Mouse (Mus musculus) hindbrain, postnatal 0 days (tissue): ENCODE measurements around the gene 2410137M14Rik. TPM values are rescaled to one million over a fixed set of nuclear protein-coding genes. Genes with fewer than 3 reads are reported as not detected.
"Not testable (repeated sequence)": the region's sequence is repeated elsewhere in the genome, so short reads cannot be mapped to it uniquely, and the experiment has no call there.

Source experiments
- ATAC-seq: fragments of 200-750 bp; cut with Nextera tagmentation; 2 replicates; pipeline ENCODE4 v1.8.0; 2017; ENCODE audit warnings: mild to moderate bottlenecking, moderate TSS enrichment, moderate library complexity
- DNase-seq: peaks from one replicate; pipeline ENCODE4 v3.0.0-alpha.2; 2015; ENCODE audit warnings: low spot score
- H3K27ac ChIP-seq: fragments of 300-500 bp; sonication (generic); 2 replicates; pipeline ENCODE4 v1.5.1; 2014; ENCODE audit warnings: mild to moderate bottlenecking
- H3K27me3 ChIP-seq: fragments of 300-500 bp; sonication (generic); 2 replicates; pipeline ENCODE4 v1.6.1; 2014; ENCODE audit warnings: low read length, mixed read lengths; ENCODE audit not compliant: insufficient read depth
- H3K36me3 ChIP-seq: fragments of 300-500 bp; sonication (generic); 2 replicates; pipeline ENCODE4 v1.6.1; 2014; ENCODE audit warnings: low read length, mixed read lengths; ENCODE audit not compliant: insufficient read depth
- H3K4me1 ChIP-seq: fragments of 300-500 bp; sonication (generic); 2 replicates; pipeline ENCODE4 v1.6.1; 2014; ENCODE audit warnings: antibody characterized with exemption, low read length, mixed read lengths; ENCODE audit not compliant: insufficient read depth
- H3K4me2 ChIP-seq: fragments of 300-500 bp; sonication (generic); 2 replicates; pipeline ENCODE4 v1.6.1; 2014; ENCODE audit warnings: low read depth, mild to moderate bottlenecking, low read length, moderate library complexity, mixed read lengths
- H3K4me3 ChIP-seq: fragments of 300-500 bp; sonication (generic); 2 replicates; pipeline ENCODE4 v1.5.1; 2014; ENCODE audit warnings: low read length
- H3K9ac ChIP-seq: fragments of 300-500 bp; sonication (generic); replicated peaks from 2 replicates; pipeline ENCODE4 v1.6.1; 2014; ENCODE audit warnings: mild to moderate bottlenecking, low read length, moderate library complexity, mixed read lengths
- H3K9me3 ChIP-seq: fragments of 300-500 bp; sonication (generic); 2 replicates; pipeline ENCODE4 v1.6.1; 2016; ENCODE audit warnings: low read length, mixed read lengths
- CTCF ChIP-seq: IDR thresholded peaks from 2 replicates; pipeline ENCODE4 v1.5.1; 2016; ENCODE audit warnings: antibody characterized with exemption, control low read depth, low read depth
- WGBS: fragments of 180-500 bp; shearing (Covaris S2); extraction: QIAGEN DNeasy Blood & Tissue Kit; methylation state at CpG from one replicate; pipeline ENCODE4 v1.1.7; 2014; 5-methylcytosine and 5-hydroxymethylcytosine counted together
- polyA plus RNA-seq: library from polyadenylated mRNA; unstranded; fragments of >200 nt; fragmentation: Nextera tagmentation; extraction: Ambion mirVana; gene quantifications from 2 replicates; pipeline ENCODE4 v1.2.1, GENCODE M21; 2015
- total RNA-seq: library from RNA; depleted of rRNA; stranded (reverse); fragments of >200 nt; gene quantifications from 2 replicates; pipeline ENCODE4 v1.2.3, GENCODE M21; 2014

Gene 2410137M14Rik
- total and polyA plus RNA-seq, 2 experiments from 2014 or later = 0.23 TPM; not detected in 1

DNA sequence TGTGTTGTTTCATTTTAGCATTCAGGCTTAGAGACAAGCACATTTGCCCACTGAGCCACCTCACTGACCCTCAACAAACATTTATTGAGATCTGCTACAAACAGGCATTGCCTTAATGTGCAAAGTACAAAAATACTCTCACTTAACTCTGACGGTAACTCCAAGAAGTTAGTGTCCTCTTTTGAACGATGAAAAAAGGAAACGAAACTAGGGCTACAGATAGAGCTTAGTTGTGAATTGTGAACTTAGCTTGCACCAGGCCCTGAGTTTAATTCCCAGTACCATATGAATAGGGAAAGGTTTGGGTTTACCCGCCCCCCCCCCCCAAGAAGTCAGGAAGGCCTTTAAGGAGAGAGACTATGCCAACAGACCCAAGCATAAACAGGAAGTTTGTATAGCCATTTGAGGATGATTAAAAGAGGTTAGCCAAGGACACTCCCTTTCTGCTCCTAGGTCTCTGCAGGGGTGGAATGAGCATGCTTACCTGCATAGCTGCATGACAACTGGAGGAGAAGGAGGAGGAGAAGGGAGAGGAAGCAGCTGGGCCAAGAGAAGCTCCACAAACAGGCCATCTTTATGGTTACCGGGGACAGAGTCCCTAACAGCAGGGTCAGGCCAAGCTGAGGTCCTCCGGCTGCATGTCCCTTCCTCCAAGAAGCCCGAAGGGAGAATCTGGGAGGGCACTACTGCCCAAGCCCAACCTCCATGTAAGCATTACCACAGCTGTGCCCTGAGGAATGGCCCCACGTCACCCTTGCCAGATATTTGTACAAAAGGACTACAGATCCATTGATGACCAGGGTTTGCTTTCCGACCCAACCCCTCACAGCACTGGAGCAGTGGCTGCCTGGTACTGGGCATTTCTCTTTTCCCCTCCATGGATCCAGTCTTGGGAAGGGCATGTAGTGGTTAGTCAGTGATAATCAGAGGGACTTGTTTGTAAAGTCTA is 41.9 kb upstream of the 2410137M14Rik start, which contains the start of gene Mog:
Gene Mog, minus strand, starts transcription at position 771 of the 949 bp plus-strand sequence.
- H3K9ac ChIP-seq = no peak within 1 kb of the TSS
- no peaks in the 10 kb centered on the region for H3K36me3 ChIP-seq
- H3K9me3 ChIP-seq = no peaks in the 10 kb centered on the region
- H3K4me1 ChIP-seq = no peaks in the 10 kb centered on the region
- H3K27ac ChIP-seq = no peak within 1 kb of the TSS
- H3K27me3 ChIP-seq = no peaks in the 10 kb centered on the region
- WGBS = 62% methylated on average over 9 of the region's 9 CpGs
- no peak for TF ChIP-seq CTCF
- H3K4me2 ChIP-seq = no peak within 1 kb of the TSS
- H3K4me3 ChIP-seq = no peak within 1 kb of the TSS
- DNase-seq = no peak
- no peak for ATAC-seq

DNA sequence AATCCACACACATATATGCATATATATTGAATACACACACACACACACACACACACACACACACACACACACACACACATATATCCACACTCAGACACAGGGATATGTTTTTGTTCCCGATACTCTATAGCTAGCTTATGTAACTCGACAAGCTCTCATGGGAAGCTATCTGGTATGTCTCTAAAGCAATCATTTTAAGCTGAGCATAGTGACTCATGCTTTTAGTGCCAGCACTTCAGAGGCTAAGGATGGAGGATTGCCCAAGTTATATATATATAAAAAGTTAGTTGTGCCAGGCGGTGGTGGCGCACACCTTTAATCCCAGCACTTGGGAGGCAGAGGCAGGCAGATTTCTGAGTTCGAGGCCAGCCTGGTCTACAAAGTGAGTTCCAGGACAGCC is 38.2 kb upstream of the 2410137M14Rik start:
- not testable (repeated sequence) for H3K9ac ChIP-seq, DNase-seq, H3K36me3 ChIP-seq, H3K4me2 ChIP-seq, H3K9me3 ChIP-seq, H3K27me3 ChIP-seq, H3K4me1 ChIP-seq, H3K27ac ChIP-seq, ATAC-seq, H3K4me3 ChIP-seq
- WGBS = 97% methylated on average over 5 of the region's 5 CpGs

DNA sequence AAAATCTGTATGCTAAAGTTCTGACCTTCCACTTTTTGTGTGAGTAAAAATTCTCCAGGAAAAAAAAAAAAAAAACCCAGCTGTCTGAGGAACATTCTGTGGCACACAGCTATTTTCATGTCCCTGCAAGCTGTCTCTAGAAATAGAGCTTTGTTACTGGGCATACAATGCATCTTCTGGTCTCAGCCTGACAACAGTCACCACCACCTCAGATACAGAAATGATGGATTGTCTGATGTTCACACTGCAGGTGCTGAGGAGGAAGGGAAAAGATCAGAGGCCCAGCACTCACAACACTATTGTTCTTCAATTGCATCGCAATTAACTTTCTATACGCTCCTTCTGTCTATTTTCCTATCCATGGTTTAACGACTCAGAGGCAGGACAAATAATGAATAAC is 37.3 kb upstream of the 2410137M14Rik start:
- 61% methylated on average over 3 of the region's 3 CpGs for WGBS
- Histone ChIP-seq H3K9ac (no peak overlapping the region), H3K36me3 (no peaks in the 10 kb centered on the region), H3K4me2 (no peak overlapping the region), H3K4me1 (no peaks in the 10 kb centered on the region), H3K4me3 (no peak overlapping the region), H3K9me3 (no peaks in the 10 kb centered on the region), H3K27ac (no peak overlapping the region), H3K27me3 (no peaks in the 10 kb centered on the region)
- ATAC-seq (no peak), DNase-seq (no peak)
- no peak for TF ChIP-seq CTCF

DNA sequence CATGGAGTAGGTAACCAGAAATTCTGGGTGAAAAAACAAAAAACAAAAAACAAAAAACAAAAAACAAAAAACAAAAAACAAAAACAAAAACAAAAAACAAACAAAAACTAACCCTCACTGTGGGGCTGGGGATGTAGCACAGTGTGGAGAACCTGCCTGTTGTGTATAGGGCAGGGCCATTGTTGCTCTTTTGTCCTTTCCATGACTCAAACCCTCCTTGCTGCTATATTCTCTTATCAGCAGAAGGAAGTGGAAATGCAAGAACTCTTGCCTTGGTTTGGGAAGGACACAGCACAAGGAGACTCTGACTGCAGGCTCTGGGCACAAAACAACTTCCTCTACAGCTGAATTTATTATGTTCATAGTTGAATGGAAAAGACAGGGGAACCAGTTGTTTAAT is 35.3 kb upstream of the 2410137M14Rik start:
- no peak overlapping the region for H3K27ac ChIP-seq
- TF ChIP-seq CTCF = no peak
- H3K4me1 ChIP-seq = no peaks in the 10 kb centered on the region
- DNase-seq (no peak), ATAC-seq (no peak)
- H3K9me3 ChIP-seq = no peaks in the 10 kb centered on the region
- no peaks in the 10 kb centered on the region for H3K36me3 ChIP-seq
- H3K4me3 ChIP-seq = no peak overlapping the region
- H3K27me3 ChIP-seq = no peaks in the 10 kb centered on the region
- H3K4me2 ChIP-seq = no peak overlapping the region
- no peak overlapping the region for H3K9ac ChIP-seq

DNA sequence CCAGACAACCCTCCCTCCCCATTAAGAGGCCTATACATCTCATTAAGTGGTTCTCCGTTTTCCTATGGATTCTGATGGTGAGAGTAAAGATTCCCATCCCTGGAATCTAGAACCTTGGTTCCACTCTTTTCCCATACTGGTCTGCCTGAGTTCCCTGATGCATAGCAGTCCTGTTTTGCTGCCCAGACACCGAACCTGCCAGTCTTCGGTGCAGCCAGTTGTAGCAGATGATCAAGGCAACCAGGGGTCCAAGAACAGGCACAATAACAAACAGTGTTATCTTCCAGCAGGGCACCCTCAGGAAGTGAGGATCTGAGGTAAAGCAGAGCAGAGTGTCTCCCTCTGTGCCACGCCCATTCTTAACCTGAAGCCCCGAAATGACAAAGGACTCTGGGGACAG is 31.1 kb upstream of the 2410137M14Rik start:
- H3K27ac ChIP-seq = no peak overlapping the region
- H3K4me2 ChIP-seq = no peak overlapping the region
- TF ChIP-seq CTCF = no peak
- peaks cover 19% of the 10 kb centered on the region; the same call in 1 of the 2 replicates for H3K36me3 ChIP-seq
- DNase-seq (no peak), ATAC-seq (peak; percentile 27; the same call in 1 of the 2 replicates)
- no peaks in the 10 kb centered on the region for H3K4me1 ChIP-seq
- no peak overlapping the region for H3K4me3 ChIP-seq
- H3K27me3 ChIP-seq = no peaks in the 10 kb centered on the region
- H3K9me3 ChIP-seq = no peaks in the 10 kb centered on the region
- WGBS = 76% methylated on average over 5 of the region's 5 CpGs
- H3K9ac ChIP-seq = no peak overlapping the region

DNA sequence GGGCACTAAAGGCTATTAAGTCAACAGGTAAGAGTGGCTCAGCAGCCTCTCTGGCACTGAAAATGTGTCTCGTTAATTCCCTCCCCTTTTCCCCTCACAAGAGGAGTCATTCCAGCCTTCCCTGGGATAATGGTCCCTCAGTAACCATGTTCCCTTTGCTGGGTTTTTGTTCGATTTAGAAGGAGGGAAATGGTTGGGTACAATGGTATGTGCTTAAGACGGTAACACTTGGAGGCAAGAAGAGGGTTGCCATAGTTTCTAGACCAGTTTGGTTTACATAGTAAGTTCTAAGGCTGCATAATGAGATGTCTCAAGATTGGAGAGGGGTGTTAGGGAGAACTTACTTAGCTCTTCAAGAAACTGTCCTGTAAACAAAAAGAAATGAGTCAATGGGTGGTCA is 30.7 kb upstream of the 2410137M14Rik start:
- Histone ChIP-seq H3K9me3 (no peaks in the 10 kb centered on the region), H3K27me3 (no peaks in the 10 kb centered on the region), H3K4me1 (no peaks in the 10 kb centered on the region), H3K36me3 (peaks cover 19% of the 10 kb centered on the region; the same call in 1 of the 2 replicates), H3K27ac (no peak overlapping the region), H3K4me2 (no peak overlapping the region), H3K4me3 (no peak overlapping the region), H3K9ac (no peak overlapping the region)
- 74% methylated on average over 3 of the region's 3 CpGs for WGBS
- no peak for DNase-seq
- no peak for ATAC-seq
- TF ChIP-seq CTCF = no peak

DNA sequence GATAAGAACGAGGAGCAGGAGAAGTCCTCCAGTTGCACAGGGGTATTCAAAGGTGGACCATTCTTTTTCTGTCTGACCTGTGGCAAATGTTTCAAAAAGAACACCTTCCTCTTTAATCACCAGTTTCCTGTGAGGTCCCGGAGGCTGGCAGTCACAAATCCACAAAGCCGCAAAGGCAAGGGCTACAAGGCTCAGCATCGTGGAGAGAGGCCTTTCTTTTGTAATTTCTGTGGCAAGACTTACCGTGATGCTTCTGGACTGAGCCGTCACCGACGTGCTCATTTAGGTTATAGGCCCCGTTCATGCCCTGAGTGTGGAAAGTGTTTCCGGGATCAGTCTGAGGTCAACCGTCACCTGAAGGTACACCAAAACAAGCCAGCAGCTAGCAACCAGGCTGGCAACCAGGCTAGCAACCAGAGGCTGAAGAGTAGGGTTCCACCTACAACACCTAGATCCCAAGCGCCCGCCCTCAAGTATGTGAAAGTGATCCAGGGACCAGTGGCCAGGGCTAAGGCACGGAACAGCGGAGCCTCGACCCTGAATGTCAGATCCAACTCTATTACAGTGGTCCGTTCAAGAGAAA is 28.5 kb upstream of the 2410137M14Rik start:
- ATAC-seq (no peak), DNase-seq (no peak)
- H3K9me3 ChIP-seq = no peaks in the 10 kb centered on the region
- H3K4me3 ChIP-seq = no peak overlapping the region
- TF ChIP-seq CTCF = no peak
- no peak overlapping the region for H3K27ac ChIP-seq
- 95% methylated on average over 17 of the region's 17 CpGs for WGBS
- peaks cover 19% of the 10 kb centered on the region; the same call in 1 of the 2 replicates for H3K36me3 ChIP-seq
- H3K27me3 ChIP-seq = no peaks in the 10 kb centered on the region
- no peak overlapping the region for H3K4me2 ChIP-seq
- H3K4me1 ChIP-seq = no peaks in the 10 kb centered on the region
- no peak overlapping the region for H3K9ac ChIP-seq
